In genomic region chr11:69610899-69611298, GRCm38 (mm10) we compare ENCODE assay signal across 19 mouse cellular contexts. TPM values are rescaled to one million over a fixed set of nuclear protein-coding genes. Genes with fewer than 3 reads are reported as not detected.
"Had no signal": no experiment of that assay in that cellular context is flagged by ENCODE, and none has a peak within 500 bp of the region (broad histone marks: within the 10 kb centered on the region; RNA-seq: fewer than 3 reads in every experiment).

No protein-coding gene starts in this region.

- DNase-seq: kidney, adult 2 months; kidney, postnatal 14 days; layer of hippocampus, postnatal 36 days; lung, adult 18-20 months; right cerebral cortex, postnatal 4 days; spleen, adult 18-20 months; thymus, postnatal 36 days had no signal

- H3K27ac ChIP-seq: kidney, embryonic 15.5 days; limb, embryonic 13.5 days; liver, embryonic 14.5 days; midbrain, embryonic 13.5 days; neural tube, embryonic 12.5 days had no signal

- H3K4me2 ChIP-seq: kidney, embryonic 15.5 days; limb, embryonic 13.5 days; midbrain, embryonic 13.5 days; neural tube, embryonic 12.5 days had no signal

- H3K9ac ChIP-seq: kidney, embryonic 15.5 days; limb, embryonic 13.5 days; liver, embryonic 14.5 days; midbrain, embryonic 13.5 days; neural tube, embryonic 12.5 days had no signal

- H3K27me3 ChIP-seq: kidney, embryonic 15.5 days; midbrain, embryonic 13.5 days had no signal

- H3K36me3 ChIP-seq: kidney, embryonic 15.5 days; limb, embryonic 13.5 days; midbrain, embryonic 13.5 days; neural tube, embryonic 12.5 days had no signal

- H3K4me3 ChIP-seq: kidney, embryonic 15.5 days; limb, embryonic 13.5 days; midbrain, embryonic 13.5 days; myocyte; neural tube, embryonic 12.5 days had no signal

- ATAC-seq: midbrain, embryonic 13.5 days had no signal

- H3K9me3 ChIP-seq: kidney, embryonic 15.5 days; limb, embryonic 13.5 days; midbrain, embryonic 13.5 days; neural tube, embryonic 12.5 days had no signal

RNA-seq across cellular contexts. Expression of gene Shbg, which starts 6.8 kb away (rescaled TPM):
- total RNA-seq: layer of hippocampus, postnatal 36 days; left cerebral cortex, postnatal 25 days; liver, adult 2 months; megakaryocyte-erythroid progenitor cell, adult 5-6 weeks had no signal
- polyA plus RNA-seq: large intestine, adult 2 months; limb, embryonic 13.5 days; lung, embryonic 16.5 days; midbrain, embryonic 13.5 days; neural tube, embryonic 12.5 days; stomach, embryonic 14.5 days had no signal

RNA-seq across cellular contexts. Expression of gene Sat2, which starts 10.9 kb away (rescaled TPM):
- total RNA-seq: megakaryocyte-erythroid progenitor cell, adult 5-6 weeks had no signal
